Mouse (Mus musculus): ENCODE results near the gene Ankrd16. TPM values are rescaled to one million over a fixed set of nuclear protein-coding genes. Genes with fewer than 3 reads are reported as not detected.

Gene Ankrd16
- 20.4 and 21.2 TPM in 2 replicates for polyA plus RNA-seq (2015; fragmentation: Nextera tagmentation; extraction: Ambion mirVana)

DNA sequence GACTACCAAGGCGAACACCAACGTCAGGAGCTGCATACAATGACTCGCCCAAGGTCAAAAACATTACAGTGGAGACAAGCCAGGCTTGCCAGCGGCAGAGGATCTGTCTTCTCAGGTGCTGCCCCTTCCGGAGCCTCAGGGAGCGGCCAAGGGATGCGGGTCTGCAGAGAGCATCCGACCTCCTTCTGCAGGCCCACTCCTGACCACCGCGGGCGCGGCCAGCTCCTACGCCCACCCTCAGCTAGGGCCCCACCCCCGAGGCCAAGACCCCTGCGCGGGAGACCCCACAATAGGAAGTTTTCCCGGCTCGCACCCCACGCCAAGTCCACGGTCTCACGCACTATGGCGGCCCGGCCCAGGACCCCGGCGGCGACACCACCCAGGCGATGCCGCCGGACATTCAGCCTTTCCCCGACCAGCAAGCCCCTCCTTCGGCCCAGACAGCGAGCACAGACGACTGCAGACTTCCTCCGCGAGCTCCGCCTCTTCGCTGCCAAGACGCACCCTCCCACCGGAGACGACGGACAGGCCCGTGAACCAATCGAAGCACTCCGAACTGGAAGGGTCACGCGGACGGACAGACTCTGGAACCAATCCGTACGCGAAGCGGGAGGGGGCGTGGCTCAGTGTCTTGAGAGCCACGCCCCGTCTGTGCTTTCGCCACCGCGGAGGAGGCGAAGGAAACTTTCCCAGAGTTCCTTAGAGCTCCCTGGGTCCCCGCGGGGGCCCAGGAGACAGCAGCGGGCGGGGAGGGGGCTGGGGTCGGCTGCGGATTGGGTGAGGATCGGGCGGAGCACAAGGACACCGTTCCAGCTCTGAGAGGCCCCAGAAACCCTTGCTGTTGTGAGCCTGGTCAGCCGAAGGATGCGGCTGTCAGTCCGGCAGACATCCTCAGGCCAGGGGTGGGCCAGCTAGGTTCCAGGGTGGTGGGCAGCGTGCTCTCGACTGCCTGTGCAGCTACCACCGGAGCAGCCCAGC, at the start of gene Ankrd16, which contains the start of gene Fbh1:
TSS of gene Ankrd16 (plus strand) at position 786 of the 978 bp plus-strand sequence.
TSS of gene Fbh1 (minus strand) at position 492 of the 978 bp plus-strand sequence.
- Histone ChIP-seq H3K36me3 (ENCODE audit: control insufficient read depth, insufficient read depth, low read length) (peaks cover 1% of the 10 kb centered on the region; the same call in 1 of the 2 replicates), H3K27ac (replicated peaks) (peak within 1 kb of the TSS; percentile 99), H3K4me2 (replicated peaks; ENCODE audit: low read depth) (peak within 1 kb of the TSS; percentile 93), H3K9me3 (ENCODE audit: control insufficient read depth, low read length) (no peaks in the 10 kb centered on the region), H3K4me1 (replicated peaks; ENCODE audit: control insufficient read depth, insufficient read depth) (peaks cover 8% of the 10 kb centered on the region; the same call in 1 of the 2 replicates), H3K9ac (ENCODE audit: low read length) (peak within 1 kb of the TSS; percentile 91), H3K27me3 (ENCODE audit: control insufficient read depth, insufficient read depth, low read length) (no peaks in the 10 kb centered on the region), H3K4me3 (ENCODE audit: low read depth, low read length) (peak within 1 kb of the TSS; percentile 93)
- ATAC-seq (ENCODE audit: low FRiP score, low TSS enrichment) (peak; percentile 98), DNase-seq (ENCODE audit: low spot score) (peak; percentile 100)
- peak; percentile 29 for TF ChIP-seq CTCF (IDR thresholded peaks at IDR 0.05; ENCODE audit: low read depth)
- no peak for TF ChIP-seq EP300 (optimal IDR thresholded peaks at IDR 0.05)
- under 1% methylated on average over 70 of the region's 73 CpGs for WGBS

DNA sequence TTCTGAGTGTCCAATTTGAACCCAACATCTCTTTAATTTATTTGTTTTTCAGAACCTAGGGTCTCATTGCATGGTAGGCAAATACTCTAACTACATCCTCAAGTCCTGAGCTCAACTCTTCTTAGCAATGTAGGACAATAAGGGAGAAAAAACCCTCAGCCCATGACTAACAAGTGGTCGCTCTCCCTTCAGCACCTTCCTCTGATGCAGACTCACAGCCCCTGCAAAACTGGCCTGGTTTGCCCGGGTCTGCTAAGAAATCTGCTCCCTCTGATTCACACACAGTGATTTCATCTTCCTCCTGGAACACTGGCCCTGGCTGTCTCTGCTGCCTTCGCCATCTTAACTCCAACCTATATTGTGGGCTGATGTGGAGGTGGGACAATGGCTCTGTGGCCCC, 48.6 kb upstream of the Ankrd16 start:
- Histone ChIP-seq H3K27me3 (ENCODE audit: control insufficient read depth, insufficient read depth, low read length) (no peaks in the 10 kb centered on the region), H3K36me3 (ENCODE audit: control insufficient read depth, insufficient read depth, low read length) (no peaks in the 10 kb centered on the region), H3K9ac (ENCODE audit: low read length) (no peak overlapping the region), H3K4me1 (replicated peaks; ENCODE audit: control insufficient read depth, insufficient read depth) (no peaks in the 10 kb centered on the region), H3K4me3 (ENCODE audit: low read depth, low read length) (no peak overlapping the region), H3K9me3 (ENCODE audit: control insufficient read depth, low read length) (no peaks in the 10 kb centered on the region), H3K27ac (replicated peaks) (no peak overlapping the region), H3K4me2 (replicated peaks; ENCODE audit: low read depth) (no peak overlapping the region)
- TF ChIP-seq CTCF (IDR thresholded peaks at IDR 0.05; ENCODE audit: low read depth) (no peak), EP300 (optimal IDR thresholded peaks at IDR 0.05) (no peak)
- ATAC-seq (ENCODE audit: low FRiP score, low TSS enrichment) (no peak), DNase-seq (ENCODE audit: low spot score) (no peak)
- 55% methylated on average over 3 of the region's 3 CpGs for WGBS

DNA sequence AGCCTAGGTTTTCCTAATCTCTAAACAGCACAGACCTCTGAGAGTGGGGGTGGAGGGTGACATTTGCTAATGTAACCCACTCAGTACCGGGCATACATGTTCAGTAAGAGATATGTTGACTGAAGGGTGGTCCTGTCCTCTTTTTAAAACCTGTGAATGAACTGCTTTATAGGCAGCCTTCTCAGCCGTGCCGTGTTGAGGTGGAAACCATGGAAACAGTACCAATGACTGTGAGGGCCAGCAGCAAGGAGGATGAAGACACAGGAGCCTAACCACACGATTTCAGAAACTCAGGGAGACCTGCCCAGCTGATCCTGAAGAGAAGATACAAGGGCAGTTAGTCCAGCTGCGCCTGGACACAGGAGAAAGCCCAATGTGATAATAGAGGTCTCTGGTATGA, 44.7 kb upstream of the Ankrd16 start:
- 75% methylated on average over 5 of the region's 5 CpGs for WGBS
- Histone ChIP-seq H3K27me3 (ENCODE audit: control insufficient read depth, insufficient read depth, low read length) (no peaks in the 10 kb centered on the region), H3K4me1 (replicated peaks; ENCODE audit: control insufficient read depth, insufficient read depth) (no peaks in the 10 kb centered on the region), H3K4me2 (replicated peaks; ENCODE audit: low read depth) (no peak overlapping the region), H3K4me3 (ENCODE audit: low read depth, low read length) (no peak overlapping the region), H3K27ac (replicated peaks) (no peak overlapping the region), H3K36me3 (ENCODE audit: control insufficient read depth, insufficient read depth, low read length) (no peaks in the 10 kb centered on the region), H3K9me3 (ENCODE audit: control insufficient read depth, low read length) (no peaks in the 10 kb centered on the region), H3K9ac (ENCODE audit: low read length) (no peak overlapping the region)
- no peak for ATAC-seq (ENCODE audit: low FRiP score, low TSS enrichment)
- no peak for DNase-seq (ENCODE audit: low spot score)
- TF ChIP-seq EP300 (optimal IDR thresholded peaks at IDR 0.05): no peak

DNA sequence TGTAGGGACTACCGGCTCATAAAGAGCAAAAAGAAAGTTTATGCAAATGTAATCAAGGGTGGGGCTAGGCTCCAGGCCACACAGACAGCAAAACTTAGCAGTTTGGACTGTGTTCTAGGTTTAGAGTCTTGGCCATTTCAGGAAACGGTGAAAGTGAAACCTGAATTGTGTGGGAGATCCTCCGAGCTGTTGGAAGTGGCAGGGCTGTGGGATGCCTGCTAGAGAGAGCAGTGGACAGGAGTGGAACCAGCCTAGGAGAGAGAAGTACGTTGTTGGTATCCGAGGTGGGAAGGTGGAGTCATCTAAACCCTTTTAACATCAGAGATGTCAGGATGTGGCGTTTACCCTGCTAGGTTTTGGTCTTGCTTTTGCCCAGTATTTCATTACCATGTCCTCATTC, 41.8 kb upstream of the Ankrd16 start:
- H3K27ac ChIP-seq (replicated peaks): no peak overlapping the region
- no peaks in the 10 kb centered on the region for H3K4me1 ChIP-seq (replicated peaks; ENCODE audit: control insufficient read depth, insufficient read depth)
- H3K27me3 ChIP-seq (ENCODE audit: control insufficient read depth, insufficient read depth, low read length): no peaks in the 10 kb centered on the region
- TF ChIP-seq CTCF (IDR thresholded peaks at IDR 0.05; ENCODE audit: low read depth) (no peak), EP300 (optimal IDR thresholded peaks at IDR 0.05) (no peak)
- no peak overlapping the region for H3K4me2 ChIP-seq (replicated peaks; ENCODE audit: low read depth)
- H3K4me3 ChIP-seq (ENCODE audit: low read depth, low read length): no peak overlapping the region
- no peak for DNase-seq (ENCODE audit: low spot score)
- WGBS: 80% methylated on average over 6 of the region's 6 CpGs
- H3K9me3 ChIP-seq (ENCODE audit: control insufficient read depth, low read length): no peaks in the 10 kb centered on the region
- no peak overlapping the region for H3K9ac ChIP-seq (ENCODE audit: low read length)
- 0 out of 2 replicates have a peak, but pooled peaks cover 2% of the 10 kb centered on the region for H3K36me3 ChIP-seq (ENCODE audit: control insufficient read depth, insufficient read depth, low read length)
- no peak for ATAC-seq (ENCODE audit: low FRiP score, low TSS enrichment)

DNA sequence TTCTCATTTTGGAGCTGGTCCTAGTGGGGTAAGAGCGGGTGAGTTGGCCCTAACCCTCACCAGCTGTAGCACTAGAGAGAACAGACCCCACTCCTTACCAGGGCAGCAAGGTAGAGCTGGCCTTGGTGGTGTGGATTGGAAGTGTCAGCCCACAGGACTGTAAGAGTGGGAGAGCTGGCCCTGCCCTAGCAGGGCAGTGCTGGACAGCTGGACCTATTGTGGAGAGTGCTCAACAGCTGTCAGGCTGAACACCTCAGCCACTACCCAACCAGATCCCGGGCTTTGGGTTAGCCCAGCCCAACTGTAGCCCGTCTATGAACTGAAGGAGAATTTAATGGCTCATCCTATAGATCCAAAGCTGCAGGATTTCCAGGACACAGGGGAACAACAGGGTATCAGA, 38.9 kb upstream of the Ankrd16 start:
- Histone ChIP-seq H3K9ac (ENCODE audit: low read length) (no peak overlapping the region), H3K27ac (replicated peaks) (no peak overlapping the region), H3K9me3 (ENCODE audit: control insufficient read depth, low read length) (no peaks in the 10 kb centered on the region), H3K4me2 (replicated peaks; ENCODE audit: low read depth) (no peak overlapping the region), H3K27me3 (ENCODE audit: control insufficient read depth, insufficient read depth, low read length) (no peaks in the 10 kb centered on the region), H3K4me1 (replicated peaks; ENCODE audit: control insufficient read depth, insufficient read depth) (no peaks in the 10 kb centered on the region), H3K4me3 (ENCODE audit: low read depth, low read length) (no peak overlapping the region), H3K36me3 (ENCODE audit: control insufficient read depth, insufficient read depth, low read length) (peaks cover 15% of the 10 kb centered on the region)
- no peak for DNase-seq (ENCODE audit: low spot score)
- no peak for ATAC-seq (ENCODE audit: low FRiP score, low TSS enrichment)
- WGBS: 87% methylated on average over 3 of the region's 3 CpGs
- no peak for TF ChIP-seq CTCF (IDR thresholded peaks at IDR 0.05; ENCODE audit: low read depth)
- no peak for TF ChIP-seq EP300 (optimal IDR thresholded peaks at IDR 0.05)

Data from stomach, postnatal 0 days (tissue).